Mouse (Mus musculus) stomach, embryonic 14.5 days (tissue): ENCODE measurements around the gene Dnm3. TPM values are rescaled to one million over a fixed set of nuclear protein-coding genes. Genes with fewer than 3 reads are reported as not detected.

Source experiments
- ATAC-seq: fragments of 200-750 bp; cut with Nextera tagmentation; 2 replicates; pipeline ENCODE4 v1.8.0; 2017; ENCODE audit warnings: low read depth, moderate TSS enrichment; ENCODE audit not compliant: insufficient number of reproducible peaks, insufficient read depth, low FRiP score
- H3K27ac ChIP-seq: fragments of 300-500 bp; sonication (generic); 2 replicates; pipeline ENCODE4 v1.5.1; 2014; ENCODE audit warnings: mild to moderate bottlenecking, low read length, moderate library complexity, mixed read lengths
- H3K27me3 ChIP-seq: fragments of 300-500 bp; sonication (generic); 2 replicates; pipeline ENCODE4 v1.6.1; 2014; ENCODE audit warnings: low read length, control low read depth, mixed read lengths; ENCODE audit not compliant: control insufficient read depth, insufficient read depth
- H3K36me3 ChIP-seq: fragments of 300-500 bp; sonication (generic); 2 replicates; pipeline ENCODE4 v1.6.1; 2014; ENCODE audit warnings: mild to moderate bottlenecking, control low read depth, low read length, moderate library complexity, mixed read lengths; ENCODE audit not compliant: control insufficient read depth, insufficient read depth
- H3K4me1 ChIP-seq: fragments of 300-500 bp; sonication (generic); 2 replicates; pipeline ENCODE4 v1.6.1; 2014; ENCODE audit warnings: low read length, control low read depth, mixed read lengths; ENCODE audit not compliant: control insufficient read depth, insufficient read depth
- H3K4me2 ChIP-seq: fragments of 300-500 bp; sonication (generic); replicated peaks from 2 replicates; pipeline ENCODE4 v1.6.1; 2014; ENCODE audit warnings: low read depth, low read length, control low read depth
- H3K4me3 ChIP-seq: fragments of 300-500 bp; sonication (generic); 2 replicates; pipeline ENCODE4 v1.5.1; 2014; ENCODE audit warnings: low read depth, low read length, control low read depth
- H3K9ac ChIP-seq: fragments of 300-500 bp; sonication (generic); replicated peaks from 2 replicates; pipeline ENCODE4 v1.6.1; 2014; ENCODE audit warnings: low read depth, mild to moderate bottlenecking, control low read depth, low read length, moderate library complexity, mixed read lengths
- H3K9me3 ChIP-seq: fragments of 300-500 bp; sonication (generic); 2 replicates; pipeline ENCODE4 v1.6.1; 2016; ENCODE audit warnings: low read depth, low read length, control low read depth; ENCODE audit not compliant: control insufficient read depth
- WGBS: fragments of 180-500 bp; shearing (Covaris S2); extraction: QIAGEN DNeasy Blood & Tissue Kit; methylation state at CpG from one replicate; pipeline ENCODE4 v1.1.7; 2014; 5-methylcytosine and 5-hydroxymethylcytosine counted together
- polyA plus RNA-seq: library from polyadenylated mRNA; unstranded; fragments of >200 nt; fragmentation: Nextera tagmentation; extraction: Ambion mirVana; gene quantifications from 2 replicates; pipeline ENCODE4 v1.2.1, GENCODE M21; 2014

Dnm3 gene
- polyA plus RNA-seq, 1 experiment from 2014 or later = 8.6 TPM

DNA sequence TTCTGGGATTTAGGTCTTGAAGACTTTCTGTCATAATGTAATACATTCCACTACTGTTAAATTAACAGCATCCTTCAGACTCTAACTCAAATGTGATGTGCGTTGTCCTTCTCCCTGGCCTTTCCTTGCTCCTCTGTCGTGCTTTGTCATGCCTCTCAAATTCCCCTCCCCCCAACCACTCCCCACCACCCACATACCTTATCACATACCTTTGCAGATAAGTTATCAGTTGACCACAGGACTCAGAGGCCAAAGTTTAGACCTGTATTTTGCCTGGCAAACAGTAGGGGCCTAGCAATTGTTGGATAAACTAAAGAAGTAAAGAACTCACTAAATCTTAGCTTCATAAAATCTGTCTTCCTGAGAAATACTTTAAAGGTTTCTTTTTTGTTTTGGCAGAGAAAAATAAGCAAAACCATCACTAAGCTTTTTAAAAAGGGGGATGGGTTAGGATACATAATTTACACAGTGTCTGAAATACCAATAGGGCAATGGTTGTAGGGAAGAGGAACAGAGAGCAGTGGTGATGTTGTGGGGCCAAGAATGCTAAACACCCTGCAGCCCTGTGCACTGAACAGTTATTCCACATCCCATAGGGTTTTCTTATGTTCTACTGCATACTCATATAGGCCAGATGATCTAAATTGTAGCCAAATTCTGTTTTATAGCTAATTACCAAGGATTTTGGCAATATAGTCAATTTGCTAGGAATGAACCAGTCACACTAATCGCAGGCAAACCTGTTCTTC, 28.5 kb downstream of the Dnm3 start:
- no peak for ATAC-seq
- WGBS = 49% methylated on average over 3 of the region's 3 CpGs

DNA sequence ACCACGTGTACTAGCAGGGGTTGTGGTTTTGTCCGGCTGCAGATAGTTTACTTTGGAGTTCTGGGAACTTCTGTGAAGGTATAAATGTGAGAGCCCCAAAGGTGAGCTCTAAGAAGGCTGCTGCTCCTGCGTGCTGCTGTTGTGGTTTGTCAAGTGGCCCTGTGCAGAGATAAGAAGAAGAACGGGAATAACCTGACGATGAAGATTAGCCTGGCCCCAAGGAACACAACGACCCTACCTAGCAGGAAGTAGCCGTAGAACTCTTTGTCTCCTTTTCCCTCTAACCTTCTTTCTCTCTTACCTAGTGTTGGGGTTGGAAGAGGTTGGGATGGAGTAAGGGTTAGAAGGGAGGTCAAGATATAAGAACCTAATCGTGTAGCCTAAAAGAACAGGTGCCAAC, 33.0 kb downstream of the Dnm3 start:
- WGBS = 69% methylated on average over 8 of the region's 8 CpGs
- Histone ChIP-seq H3K4me2 (no peak overlapping the region), H3K9me3 (no peaks in the 10 kb centered on the region), H3K9ac (no peak overlapping the region), H3K4me1 (no peaks in the 10 kb centered on the region), H3K36me3 (no peaks in the 10 kb centered on the region), H3K27ac (no peak overlapping the region), H3K27me3 (no peaks in the 10 kb centered on the region), H3K4me3 (no peak overlapping the region)
- ATAC-seq = no peak

More for the DNA sequence above, 28.5 kb downstream of the Dnm3 start:
- Histone ChIP-seq H3K27ac (no peak overlapping the region), H3K9me3 (no peaks in the 10 kb centered on the region), H3K4me2 (no peak overlapping the region), H3K9ac (no peak overlapping the region), H3K27me3 (no peaks in the 10 kb centered on the region), H3K4me3 (no peak overlapping the region), H3K36me3 (no peaks in the 10 kb centered on the region), H3K4me1 (0 out of 2 replicates have a peak, but pooled peaks cover 7% of the 10 kb centered on the region)

DNA sequence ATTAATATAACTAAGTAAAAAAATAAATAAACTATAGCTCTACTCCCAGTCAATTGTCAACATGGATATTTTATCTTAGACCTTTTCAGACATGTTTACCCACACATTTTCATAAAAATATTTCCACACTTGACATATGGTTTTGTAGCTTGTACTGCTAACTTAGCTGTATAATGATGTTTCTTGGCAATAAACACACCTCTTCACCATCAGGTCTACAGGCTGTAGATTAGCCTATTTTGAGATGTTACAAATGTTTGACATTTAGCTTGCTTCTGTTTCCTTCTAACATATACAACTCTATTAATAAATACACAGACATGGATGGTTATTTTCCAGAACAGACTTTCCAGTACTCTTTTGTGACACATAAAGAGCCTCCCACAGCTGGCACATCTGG, 38.3 kb downstream of the Dnm3 start:
- Histone ChIP-seq H3K9ac (no peak overlapping the region), H3K36me3 (no peaks in the 10 kb centered on the region), H3K4me3 (no peak overlapping the region), H3K9me3 (no peaks in the 10 kb centered on the region), H3K4me2 (no peak overlapping the region), H3K27ac (no peak overlapping the region), H3K4me1 (no peaks in the 10 kb centered on the region), H3K27me3 (no peaks in the 10 kb centered on the region)
- ATAC-seq = no peak

DNA sequence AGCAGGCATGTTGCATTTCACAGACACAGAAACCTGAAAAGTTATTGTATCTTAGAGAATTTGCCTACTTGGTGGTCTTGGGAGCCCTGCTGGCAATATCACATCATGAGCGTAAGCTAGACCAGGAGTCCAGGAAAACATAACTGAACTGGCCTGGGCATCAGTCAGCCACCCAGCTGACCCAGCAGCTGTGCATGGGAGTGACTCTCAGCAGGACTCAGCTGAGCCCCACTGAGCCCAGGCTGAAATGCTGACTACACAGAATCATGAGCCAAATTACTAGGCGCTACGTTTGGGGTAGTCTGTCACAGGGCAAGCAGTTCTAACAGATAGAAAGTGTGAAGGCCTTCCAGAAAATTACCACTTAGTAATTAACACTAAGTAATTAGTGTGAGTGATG, 41.2 kb downstream of the Dnm3 start:
- Histone ChIP-seq H3K9ac (no peak overlapping the region), H3K4me3 (no peak overlapping the region), H3K4me1 (no peaks in the 10 kb centered on the region), H3K9me3 (no peaks in the 10 kb centered on the region), H3K36me3 (no peaks in the 10 kb centered on the region), H3K27me3 (no peaks in the 10 kb centered on the region), H3K4me2 (no peak overlapping the region), H3K27ac (no peak overlapping the region)
- 76% methylated on average over 3 of the region's 3 CpGs for WGBS
- no peak for ATAC-seq

DNA sequence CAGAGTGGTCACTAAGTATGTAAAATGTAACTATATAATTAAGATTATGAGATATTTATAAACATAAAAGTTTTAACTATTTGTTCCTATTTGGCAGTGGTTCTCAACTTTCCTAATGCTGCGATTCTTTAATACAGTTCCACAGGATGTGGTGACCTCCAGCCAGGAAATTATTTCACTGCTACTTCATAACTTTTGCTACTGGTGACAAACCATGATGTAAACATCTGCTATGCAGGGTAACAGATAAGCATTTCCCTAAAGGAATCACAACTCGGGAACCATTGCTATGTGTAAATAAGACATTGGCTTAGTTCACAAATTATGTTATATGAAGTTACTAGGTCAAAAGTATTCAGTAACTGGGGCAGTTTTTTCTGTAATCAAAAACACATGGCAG, 48.9 kb downstream of the Dnm3 start:
- Histone ChIP-seq H3K4me3 (no peak overlapping the region), H3K4me1 (no peaks in the 10 kb centered on the region), H3K27me3 (no peaks in the 10 kb centered on the region), H3K9me3 (no peaks in the 10 kb centered on the region), H3K36me3 (no peaks in the 10 kb centered on the region), H3K4me2 (no peak overlapping the region), H3K9ac (no peak overlapping the region), H3K27ac (no peak overlapping the region)
- ATAC-seq = no peak
- 43% methylated on average over 2 of the region's 2 CpGs for WGBS

DNA sequence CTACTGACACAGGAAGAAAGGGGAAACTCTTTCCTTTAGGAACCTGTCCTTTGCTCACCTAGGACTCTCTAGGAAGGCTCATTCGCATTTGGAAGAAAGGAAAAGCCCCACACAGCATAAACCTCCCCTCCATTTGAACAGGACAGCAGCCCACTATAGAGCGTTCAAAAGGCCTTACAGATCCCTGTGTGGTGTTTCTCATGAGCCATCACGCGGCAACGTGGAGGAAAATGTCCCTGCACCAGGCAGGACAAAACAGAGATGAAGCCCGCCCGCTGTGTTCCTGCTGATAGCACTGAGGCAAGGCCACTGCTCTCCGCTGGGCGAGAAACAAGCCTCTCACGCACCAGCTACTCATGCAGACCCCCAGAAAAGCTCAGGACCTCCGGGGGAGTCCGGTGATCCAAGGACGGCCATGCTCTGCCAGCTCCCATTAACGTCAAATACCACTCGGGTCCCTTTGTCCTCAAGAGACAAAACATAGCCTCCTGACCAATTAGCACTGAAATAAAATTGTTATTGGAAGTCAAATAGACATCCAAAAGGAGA, 51.8 kb downstream of the Dnm3 start:
- 75% methylated on average over 15 of the region's 15 CpGs for WGBS
- no peaks in the 10 kb centered on the region for H3K27me3 ChIP-seq
- H3K36me3 ChIP-seq = no peaks in the 10 kb centered on the region
- no peak overlapping the region for H3K9ac ChIP-seq
- H3K9me3 ChIP-seq = no peaks in the 10 kb centered on the region
- no peak overlapping the region for H3K27ac ChIP-seq
- H3K4me2 ChIP-seq = no peak overlapping the region
- H3K4me3 ChIP-seq = no peak overlapping the region
- H3K4me1 ChIP-seq = no peaks in the 10 kb centered on the region
- ATAC-seq = no peak

DNA sequence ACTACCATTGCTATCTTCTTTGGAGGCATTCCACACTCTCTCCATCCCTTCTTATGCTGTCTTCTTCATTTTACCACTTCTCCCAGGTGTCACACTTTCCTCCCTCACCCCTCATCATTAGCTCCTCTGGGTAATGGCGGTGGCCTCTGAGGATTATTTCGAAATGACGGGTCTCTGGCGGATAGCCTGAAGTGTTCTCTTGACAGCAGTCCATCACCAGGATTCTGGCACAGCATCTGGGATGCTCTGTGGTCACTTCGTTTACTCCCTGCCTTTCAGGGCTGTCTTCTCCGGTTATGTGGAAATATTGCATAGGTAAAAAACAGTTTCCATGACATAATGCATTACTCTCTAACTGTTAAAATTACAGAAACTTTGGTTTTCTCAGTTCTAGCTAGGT, 55.0 kb downstream of the Dnm3 start:
- 81% methylated on average over 6 of the region's 6 CpGs for WGBS
- no peak overlapping the region for H3K4me2 ChIP-seq
- no peaks in the 10 kb centered on the region for H3K27me3 ChIP-seq
- no peaks in the 10 kb centered on the region for H3K36me3 ChIP-seq
- H3K4me1 ChIP-seq = no peaks in the 10 kb centered on the region
- no peaks in the 10 kb centered on the region for H3K9me3 ChIP-seq
- H3K9ac ChIP-seq = no peak overlapping the region
- no peak overlapping the region for H3K4me3 ChIP-seq
- ATAC-seq = no peak
- no peak overlapping the region for H3K27ac ChIP-seq

DNA sequence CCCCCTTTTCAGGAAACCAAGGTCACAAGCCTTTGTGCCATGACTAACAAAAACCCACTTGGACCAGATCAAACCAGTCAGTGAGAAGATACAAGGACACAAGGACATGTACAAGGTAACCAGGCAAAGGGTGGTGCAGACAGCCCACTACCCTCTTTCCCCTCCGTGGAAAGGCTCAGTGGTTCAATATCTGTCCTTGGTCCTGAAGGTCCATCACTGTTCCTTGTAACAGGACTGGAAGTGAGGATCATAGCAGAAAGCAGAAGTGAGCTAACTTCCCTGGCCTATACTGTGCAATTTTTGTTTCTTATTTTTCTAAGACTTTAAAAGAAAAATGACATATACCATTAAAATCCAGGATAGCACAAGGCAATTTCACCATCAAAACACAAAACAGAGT, 64.0 kb downstream of the Dnm3 start:
- no peak overlapping the region for H3K9ac ChIP-seq

More for the DNA sequence above, 64.0 kb downstream of the Dnm3 start:
- H3K4me1 ChIP-seq = no peaks in the 10 kb centered on the region
- H3K27ac ChIP-seq = no peak overlapping the region
- 6% methylated on average over 1 of the region's 1 CpGs for WGBS
- no peaks in the 10 kb centered on the region for H3K27me3 ChIP-seq
- ATAC-seq = no peak
- no peaks in the 10 kb centered on the region for H3K9me3 ChIP-seq
- H3K4me2 ChIP-seq = no peak overlapping the region
- H3K36me3 ChIP-seq = no peaks in the 10 kb centered on the region
- H3K4me3 ChIP-seq = no peak overlapping the region
